Mouse (Mus musculus) stomach, embryonic 14.5 days (tissue): ENCODE measurements around the gene Cdpf1. TPM values are rescaled to one million over a fixed set of nuclear protein-coding genes. Genes with fewer than 3 reads are reported as not detected.

Experiments used
- ATAC-seq: fragments of 200-750 bp; cut with Nextera tagmentation; 2 replicates; pipeline ENCODE4 v1.8.0; 2017; ENCODE audit warnings: low read depth, moderate TSS enrichment; ENCODE audit not compliant: insufficient number of reproducible peaks, insufficient read depth, low FRiP score
- H3K27ac ChIP-seq: fragments of 300-500 bp; sonication (generic); 2 replicates; pipeline ENCODE4 v1.5.1; 2014; ENCODE audit warnings: mild to moderate bottlenecking, low read length, moderate library complexity, mixed read lengths
- H3K27me3 ChIP-seq: fragments of 300-500 bp; sonication (generic); 2 replicates; pipeline ENCODE4 v1.6.1; 2014; ENCODE audit warnings: low read length, control low read depth, mixed read lengths; ENCODE audit not compliant: control insufficient read depth, insufficient read depth
- H3K36me3 ChIP-seq: fragments of 300-500 bp; sonication (generic); 2 replicates; pipeline ENCODE4 v1.6.1; 2014; ENCODE audit warnings: mild to moderate bottlenecking, control low read depth, low read length, moderate library complexity, mixed read lengths; ENCODE audit not compliant: control insufficient read depth, insufficient read depth
- H3K4me1 ChIP-seq: fragments of 300-500 bp; sonication (generic); 2 replicates; pipeline ENCODE4 v1.6.1; 2014; ENCODE audit warnings: low read length, control low read depth, mixed read lengths; ENCODE audit not compliant: control insufficient read depth, insufficient read depth
- H3K4me2 ChIP-seq: fragments of 300-500 bp; sonication (generic); replicated peaks from 2 replicates; pipeline ENCODE4 v1.6.1; 2014; ENCODE audit warnings: low read depth, low read length, control low read depth
- H3K4me3 ChIP-seq: fragments of 300-500 bp; sonication (generic); 2 replicates; pipeline ENCODE4 v1.5.1; 2014; ENCODE audit warnings: low read depth, low read length, control low read depth
- H3K9ac ChIP-seq: fragments of 300-500 bp; sonication (generic); replicated peaks from 2 replicates; pipeline ENCODE4 v1.6.1; 2014; ENCODE audit warnings: low read depth, mild to moderate bottlenecking, control low read depth, low read length, moderate library complexity, mixed read lengths
- H3K9me3 ChIP-seq: fragments of 300-500 bp; sonication (generic); 2 replicates; pipeline ENCODE4 v1.6.1; 2016; ENCODE audit warnings: low read depth, low read length, control low read depth; ENCODE audit not compliant: control insufficient read depth
- WGBS: fragments of 180-500 bp; shearing (Covaris S2); extraction: QIAGEN DNeasy Blood & Tissue Kit; methylation state at CpG from one replicate; pipeline ENCODE4 v1.1.7; 2014; 5-methylcytosine and 5-hydroxymethylcytosine counted together
- polyA plus RNA-seq: library from polyadenylated mRNA; unstranded; fragments of >200 nt; fragmentation: Nextera tagmentation; extraction: Ambion mirVana; gene quantifications from 2 replicates; pipeline ENCODE4 v1.2.1, GENCODE M21; 2014

Cdpf1 gene
- polyA plus RNA-seq, 1 experiment from 2014 or later: 27.1 TPM

DNA sequence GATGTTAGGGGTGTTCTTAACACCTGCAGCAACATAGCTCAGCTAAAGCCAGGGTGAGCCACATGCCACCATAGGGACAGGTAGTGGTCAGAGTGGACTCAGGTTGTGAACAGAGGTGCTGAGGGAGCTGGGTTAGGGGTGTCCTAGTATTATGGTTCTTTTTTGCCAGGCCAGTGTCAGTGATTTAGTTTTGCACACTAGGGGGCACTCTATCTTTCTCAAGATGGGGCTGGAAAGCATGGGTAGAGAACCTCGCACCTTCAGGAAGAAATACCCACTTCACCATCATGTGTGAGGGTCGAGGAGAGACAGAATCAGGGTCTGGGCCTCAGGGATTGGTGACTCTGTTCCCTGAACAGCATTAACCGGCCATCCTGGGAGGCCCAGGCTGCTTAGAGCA is 23.8 kb upstream of the Cdpf1 start:
- no peak for ATAC-seq
- whole genome bisulfite sequencing: 55% methylated on average over 3 of the region's 3 CpGs
- H3K4me1 ChIP-seq: no peaks in the 10 kb centered on the region
- no peak overlapping the region for H3K27ac ChIP-seq
- no peaks in the 10 kb centered on the region for H3K9me3 ChIP-seq
- H3K4me2 ChIP-seq: no peak overlapping the region
- no peaks in the 10 kb centered on the region for H3K36me3 ChIP-seq
- H3K4me3 ChIP-seq: no peak overlapping the region
- no peaks in the 10 kb centered on the region for H3K27me3 ChIP-seq
- H3K9ac ChIP-seq: no peak overlapping the region

- Histone ChIP-seq H3K27me3 (no peaks in the 10 kb centered on the region), H3K36me3 (no peaks in the 10 kb centered on the region), H3K9ac (peak overlapping the region; percentile 28; the same call in 1 of the 2 replicates), H3K4me1 (no peaks in the 10 kb centered on the region), H3K4me2 (peak overlapping the region; percentile 81), H3K9me3 (no peaks in the 10 kb centered on the region), H3K4me3 (peak overlapping the region; percentile 55), H3K27ac (no peak overlapping the region)
- WGBS: 45% methylated on average over 8 of the region's 8 CpGs
- no peak for ATAC-seq
Measured at GRCm38 (mm10) chr15:85832599-85832998, 21.1 kb upstream of the Cdpf1 start.

- no peaks in the 10 kb centered on the region for H3K4me1 ChIP-seq
- H3K9me3 ChIP-seq: no peaks in the 10 kb centered on the region
- H3K9ac ChIP-seq: peak within 1 kb of the TSS; percentile 28
- H3K36me3 ChIP-seq: no peaks in the 10 kb centered on the region
- peak; percentile 94 for ATAC-seq
- under 1% methylated on average over 27 of the region's 27 CpGs for WGBS
- H3K4me3 ChIP-seq: peak within 1 kb of the TSS; percentile 55
- H3K4me2 ChIP-seq: peak within 1 kb of the TSS; percentile 81
- H3K27me3 ChIP-seq: no peaks in the 10 kb centered on the region
- no peak within 1 kb of the TSS for H3K27ac ChIP-seq
Measured at GRCm38 (mm10) chr15:85831954-85832590, 20.6 kb upstream of the Cdpf1 start, which contains the start of gene Ttc38. Gene Ttc38, plus strand, starts transcription at chr15:85832306.

GRCm38 (mm10) chr15:85829470-85829869 is 18.0 kb upstream of the Cdpf1 start:
- H3K4me3 ChIP-seq: no peak overlapping the region
- H3K9ac ChIP-seq: no peak overlapping the region
- H3K4me2 ChIP-seq: no peak overlapping the region
- no peak for ATAC-seq
- H3K27ac ChIP-seq: no peak overlapping the region
- no peaks in the 10 kb centered on the region for H3K4me1 ChIP-seq
- 71% methylated on average over 5 of the region's 5 CpGs for WGBS
- H3K9me3 ChIP-seq: no peaks in the 10 kb centered on the region
- H3K36me3 ChIP-seq: no peaks in the 10 kb centered on the region
- H3K27me3 ChIP-seq: no peaks in the 10 kb centered on the region

DNA sequence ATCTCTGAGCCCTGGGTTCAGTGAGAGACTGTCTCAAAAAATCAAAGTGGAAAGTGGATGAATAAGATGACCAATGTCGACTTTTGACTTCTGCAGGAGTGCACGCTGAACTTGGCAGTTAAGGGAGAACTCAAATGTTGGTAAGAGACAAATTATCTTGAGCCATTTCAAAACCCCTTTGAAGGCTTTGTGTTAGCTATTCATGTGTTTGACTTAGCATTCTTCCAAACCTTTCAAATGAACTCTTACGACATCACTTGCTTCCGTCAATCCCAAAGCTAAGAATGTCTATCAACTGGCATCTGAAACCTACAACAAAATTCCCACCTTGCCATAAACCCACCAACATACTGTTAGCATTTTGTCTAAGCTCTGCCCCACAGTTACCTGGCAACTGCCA is 16.6 kb upstream of the Cdpf1 start:
- Histone ChIP-seq H3K4me2 (no peak overlapping the region), H3K27me3 (no peaks in the 10 kb centered on the region), H3K27ac (no peak overlapping the region), H3K4me3 (no peak overlapping the region), H3K9ac (no peak overlapping the region), H3K36me3 (no peaks in the 10 kb centered on the region), H3K4me1 (no peaks in the 10 kb centered on the region), H3K9me3 (no peaks in the 10 kb centered on the region)
- 69% methylated on average over 4 of the region's 4 CpGs for WGBS
- ATAC-seq: no peak

DNA sequence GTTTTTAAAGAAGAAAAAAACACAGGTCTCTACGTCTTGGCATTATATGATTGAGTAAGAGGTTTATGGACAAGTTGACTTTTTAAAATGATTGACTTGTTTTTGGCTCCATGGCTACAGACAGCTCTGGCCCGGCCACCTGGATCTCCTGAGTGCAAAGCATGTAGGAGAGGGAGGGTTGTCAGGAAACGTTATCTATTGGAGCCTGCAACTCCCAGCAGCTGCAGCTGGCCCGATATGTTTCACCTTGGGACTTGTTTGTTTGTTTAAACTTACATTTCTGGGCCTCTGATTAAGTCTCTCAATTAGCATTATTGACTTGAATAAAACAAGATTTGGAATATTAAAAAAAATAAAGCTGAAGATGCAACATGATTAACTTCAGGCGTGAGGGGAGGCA is 15.2 kb upstream of the Cdpf1 start:
- H3K27ac ChIP-seq: no peak overlapping the region
- H3K9ac ChIP-seq: no peak overlapping the region
- ATAC-seq: no peak
- 37% methylated on average over 5 of the region's 5 CpGs for WGBS
- H3K9me3 ChIP-seq: no peaks in the 10 kb centered on the region
- H3K4me2 ChIP-seq: no peak overlapping the region
- H3K4me3 ChIP-seq: no peak overlapping the region
- no peaks in the 10 kb centered on the region for H3K4me1 ChIP-seq
- no peaks in the 10 kb centered on the region for H3K27me3 ChIP-seq
- H3K36me3 ChIP-seq: no peaks in the 10 kb centered on the region

GRCm38 (mm10) chr15:85822011-85822359 is 10.5 kb upstream of the Cdpf1 start:
- no peaks in the 10 kb centered on the region for H3K4me1 ChIP-seq
- H3K9me3 ChIP-seq: no peaks in the 10 kb centered on the region
- H3K4me2 ChIP-seq: peak overlapping the region; percentile 96
- no peak overlapping the region for H3K9ac ChIP-seq
- H3K27ac ChIP-seq: no peak overlapping the region
- ATAC-seq: peak; percentile 6; the same call in 1 of the 2 replicates
- no peaks in the 10 kb centered on the region for H3K36me3 ChIP-seq
- peak overlapping the region; percentile 47 for H3K4me3 ChIP-seq
- no peaks in the 10 kb centered on the region for H3K27me3 ChIP-seq
- WGBS: 22% methylated on average over 4 of the region's 4 CpGs

DNA sequence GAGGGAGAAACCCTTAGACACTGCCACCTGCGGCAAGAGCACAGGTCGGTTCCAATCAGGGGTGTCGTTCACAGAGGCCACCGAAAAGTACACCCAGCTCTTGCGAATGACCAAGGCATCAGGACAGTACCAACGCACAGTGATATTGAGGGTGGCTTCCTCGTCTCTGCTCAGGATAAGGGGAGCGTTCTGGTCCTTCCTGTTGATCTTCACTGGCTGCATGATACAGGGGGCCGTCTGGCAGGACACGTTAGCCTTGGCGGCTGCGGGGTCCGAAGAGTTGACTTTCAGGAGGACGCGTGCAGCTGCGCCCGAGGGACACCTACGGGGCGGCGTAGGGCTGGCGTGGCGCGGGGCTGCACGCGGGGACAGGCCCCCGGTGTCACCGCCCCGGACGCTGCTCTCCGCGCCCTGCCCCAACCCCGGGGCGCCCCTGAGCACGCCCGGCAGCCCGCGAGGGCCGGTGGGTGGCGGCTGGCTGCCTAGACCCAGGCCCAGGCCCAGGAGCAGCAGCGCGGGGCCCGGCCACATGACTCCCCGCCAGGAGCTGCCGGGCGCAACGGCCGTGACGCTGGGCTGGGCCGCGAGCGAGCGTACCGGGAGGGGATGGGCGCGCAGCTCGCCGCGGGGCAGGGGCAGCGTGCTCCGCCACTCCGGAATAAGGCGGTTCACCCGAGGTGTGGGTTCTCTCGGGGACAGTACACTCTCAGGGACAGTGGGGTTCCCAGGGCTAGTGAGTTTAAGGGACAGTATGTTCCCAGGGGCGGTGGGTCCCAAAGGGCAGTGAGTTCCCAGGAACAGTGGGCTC is 9.9 kb upstream of the Cdpf1 start, which contains the start of gene Pkdrej:
Gene Pkdrej, minus strand, starts transcription at position 532 of the 808 bp plus-strand sequence.
- H3K27ac ChIP-seq: no peak within 1 kb of the TSS
- H3K36me3 ChIP-seq: no peaks in the 10 kb centered on the region
- H3K27me3 ChIP-seq: no peaks in the 10 kb centered on the region
- no peaks in the 10 kb centered on the region for H3K4me1 ChIP-seq
- peak within 1 kb of the TSS; percentile 65 for H3K9ac ChIP-seq
- 2% methylated on average over 55 of the region's 65 CpGs for WGBS
- peak; percentile 61 for ATAC-seq
- H3K9me3 ChIP-seq: no peaks in the 10 kb centered on the region
- H3K4me2 ChIP-seq: peak within 1 kb of the TSS; percentile 96
- H3K4me3 ChIP-seq: peak within 1 kb of the TSS; percentile 47
